8 mouse cellular contexts compared by ENCODE assay signal in genomic region chr4:122983486-122984261, GRCm38 (mm10). TPM values are rescaled to one million over a fixed set of nuclear protein-coding genes. Genes with fewer than 3 reads are reported as not detected.
DNase-seq lines count a peak whose midpoint lies in the region; ATAC-seq and TF ChIP-seq lines count a peak whose summit lies in the region.

No protein-coding gene starts in this region.

- no peak for TF ChIP-seq EP300 in ES-Bruce4 (IDR thresholded peaks at IDR 0.05; ENCODE audit: insufficient read depth, low read depth, low read length)

- WGBS in hindbrain, embryonic 12.5 days = 28% methylated on average over 17 of the region's 17 CpGs
- 26% methylated on average over 17 of the region's 17 CpGs for WGBS in midbrain, embryonic 12.5 days

- peak; percentile 30 to 37 for DNase-seq in B cell, adult 2 months
- DNase-seq in adrenal gland, adult 2 months = no peak
- no peak for DNase-seq in embryo, embryonic 10.5 days (ENCODE audit: low spot score)
- DNase-seq in lung, adult 18-20 months = no peak
- no peak for DNase-seq in adrenal gland, adult 18-20 months (ENCODE audit: low spot score in 2 of 2)

- TF ChIP-seq CTCF in ES-Bruce4 (IDR thresholded peaks at IDR 0.05; ENCODE audit: low read depth, low read length) = no peak

- H3K4me2 ChIP-seq in hindbrain, embryonic 12.5 days (replicated peaks) = peak overlapping the region; percentile 39
- peak overlapping the region; percentile 37 for H3K4me2 ChIP-seq in midbrain, embryonic 12.5 days (replicated peaks)

- peaks cover 6% of the 10 kb centered on the region for H3K4me1 ChIP-seq in ES-Bruce4 (ENCODE audit: control insufficient read depth, insufficient read depth, low read length)
- 0 out of 2 replicates have a peak, but pooled peaks cover 6% of the 10 kb centered on the region for H3K4me1 ChIP-seq in hindbrain, embryonic 12.5 days
- peaks cover 10% of the 10 kb centered on the region for H3K4me1 ChIP-seq in midbrain, embryonic 12.5 days

- no peak for ATAC-seq in hindbrain, embryonic 12.5 days (ENCODE audit: low FRiP score)
- peak; percentile 24; the same call in 1 of the 2 replicates for ATAC-seq in midbrain, embryonic 12.5 days (ENCODE audit: low FRiP score, low read depth)

- peak overlapping the region; percentile 10; the same call in 1 of the 2 replicates for H3K4me3 ChIP-seq in ES-Bruce4 (ENCODE audit: low read depth, low read length)
- no peak overlapping the region for H3K4me3 ChIP-seq in hindbrain, embryonic 12.5 days
- no peak overlapping the region; the same call in 1 of the 2 replicates for H3K4me3 ChIP-seq in midbrain, embryonic 12.5 days

- no peaks in the 10 kb centered on the region for H3K36me3 ChIP-seq in ES-Bruce4 (ENCODE audit: control insufficient read depth, insufficient read depth, low read length, poor library complexity, severe bottlenecking)
- H3K36me3 ChIP-seq in hindbrain, embryonic 12.5 days = no peaks in the 10 kb centered on the region
- no peaks in the 10 kb centered on the region for H3K36me3 ChIP-seq in midbrain, embryonic 12.5 days

- H3K9ac ChIP-seq in ES-Bruce4 (ENCODE audit: low read depth, poor library complexity, severe bottlenecking) = no peak overlapping the region
- no peak overlapping the region for H3K9ac ChIP-seq in hindbrain, embryonic 12.5 days
- no peak overlapping the region; the same call in 1 of the 2 replicates for H3K9ac ChIP-seq in midbrain, embryonic 12.5 days (replicated peaks)

- TF ChIP-seq POLR2A in ES-Bruce4 (IDR thresholded peaks at IDR 0.05; ENCODE audit: insufficient read depth, low read length) = no peak

- no peaks in the 10 kb centered on the region for H3K9me3 ChIP-seq in ES-Bruce4 (replicated peaks; ENCODE audit: control insufficient read depth, insufficient read depth, low read length, poor library complexity, severe bottlenecking)
- H3K9me3 ChIP-seq in hindbrain, embryonic 12.5 days (replicated peaks) = no peaks in the 10 kb centered on the region
- no peaks in the 10 kb centered on the region for H3K9me3 ChIP-seq in midbrain, embryonic 12.5 days

- no peaks in the 10 kb centered on the region for H3K27me3 ChIP-seq in ES-Bruce4 (ENCODE audit: control insufficient read depth, insufficient read depth, low read length, poor library complexity, severe bottlenecking)
- H3K27me3 ChIP-seq in hindbrain, embryonic 12.5 days = peaks cover 22% of the 10 kb centered on the region
- H3K27me3 ChIP-seq in midbrain, embryonic 12.5 days = peaks cover 30% of the 10 kb centered on the region

- H3K27ac ChIP-seq in ES-Bruce4 (ENCODE audit: insufficient read depth, low read length) = no peak overlapping the region
- H3K27ac ChIP-seq in hindbrain, embryonic 12.5 days = no peak overlapping the region
- H3K27ac ChIP-seq in midbrain, embryonic 12.5 days (replicated peaks) = no peak overlapping the region

RNA-seq across cellular contexts. Expression of gene Mycl, which starts 11.8 kb away (rescaled TPM):
- 16.8 and 17.1 TPM in 2 replicates for polyA plus RNA-seq in ES-Bruce4 (2011; ENCODE audit: insufficient read depth, insufficient read length, low read depth, missing spikeins)
- polyA plus RNA-seq in hindbrain, embryonic 12.5 days (2016; fragmentation: Nextera tagmentation; extraction: Ambion mirVana) = 103 and 105 TPM in 2 replicates
- polyA plus RNA-seq in midbrain, embryonic 12.5 days (2016; fragmentation: Nextera tagmentation; extraction: Ambion mirVana) = 130 and 140 TPM in 2 replicates
- total RNA-seq in adrenal gland, adult 2 months (2021) = 1 to 10 TPM; 1.6 to 2.6 TPM
- 0.54 and 1.2 TPM in 2 replicates for polyA plus RNA-seq in adrenal gland, adult 2 months (2012; rRNA removed)
- total RNA-seq in adrenal gland, adult 18-20 months (2021) = 1 to 10 TPM; 2.2 to 2.9 TPM

RNA-seq across cellular contexts. Expression of gene Mfsd2a, which starts 22.7 kb away (rescaled TPM):
- 0.93 and 1.7 TPM in 2 replicates for polyA plus RNA-seq in ES-Bruce4 (2011; ENCODE audit: insufficient read depth, insufficient read length, low read depth, missing spikeins)
- polyA plus RNA-seq in hindbrain, embryonic 12.5 days (2016; fragmentation: Nextera tagmentation; extraction: Ambion mirVana) = 28.5 and 28.7 TPM in 2 replicates
- polyA plus RNA-seq in midbrain, embryonic 12.5 days (2016; fragmentation: Nextera tagmentation; extraction: Ambion mirVana) = 25.7 TPM in 2 replicates
- 10 to 100 TPM in 1 of 2 experiments, 1 to 10 TPM in 1; 3.7 to 28.5 TPM for total RNA-seq in adrenal gland, adult 2 months (2021)
- 0.46 and 0.62 TPM in 2 replicates for polyA plus RNA-seq in adrenal gland, adult 2 months (2012; rRNA removed)
- 10 to 100 TPM; 17.3 to 27.3 TPM for total RNA-seq in adrenal gland, adult 18-20 months (2021)

RNA-seq across cellular contexts. Expression of gene Trit1, which starts 32.7 kb away (rescaled TPM):
- polyA plus RNA-seq in ES-Bruce4 (2011; ENCODE audit: insufficient read depth, insufficient read length, low read depth, missing spikeins) = 32.7 and 33.0 TPM in 2 replicates
- 23.3 and 26.7 TPM in 2 replicates for polyA plus RNA-seq in hindbrain, embryonic 12.5 days (2016; fragmentation: Nextera tagmentation; extraction: Ambion mirVana)
- 29.3 and 30.0 TPM in 2 replicates for polyA plus RNA-seq in midbrain, embryonic 12.5 days (2016; fragmentation: Nextera tagmentation; extraction: Ambion mirVana)
- 10 to 100 TPM; 17.0 to 21.8 TPM for total RNA-seq in adrenal gland, adult 2 months (2021)
- 3.4 and 4.3 TPM in 2 replicates for polyA plus RNA-seq in adrenal gland, adult 2 months (2012; rRNA removed)
- 10 to 100 TPM; 18.2 to 19.7 TPM for total RNA-seq in adrenal gland, adult 18-20 months (2021)

Comparison
In these comparisons a context has a peak if more than half of its experiments do, and no peak if none do; other contexts are left out.
1. DNase-seq: peak in B cell, adult 2 months (2 of 2); none in adrenal gland, adult 2 months (single experiment), embryo, embryonic 10.5 days (single experiment), lung, adult 18-20 months (0 of 2) and adrenal gland, adult 18-20 months (0 of 2).